Mouse (Mus musculus) kidney, embryonic 14.5 days (tissue): ENCODE data around the gene Gpr35. TPM values are rescaled to one million over a fixed set of nuclear protein-coding genes. Genes with fewer than 3 reads are reported as not detected.

ENCODE experiments used
- ATAC-seq: fragments of 200-750 bp; cut with Nextera tagmentation; 2 replicates; pipeline ENCODE4 v1.8.0; 2017; ENCODE audit warnings: moderate number of reproducible peaks, mild to moderate bottlenecking, moderate TSS enrichment, moderate library complexity; ENCODE audit not compliant: low FRiP score, low TSS enrichment
- H3K27ac ChIP-seq: fragments of 300-500 bp; sonication (generic); 2 replicates; pipeline ENCODE4 v1.5.1; 2014; ENCODE audit warnings: low read depth, mild to moderate bottlenecking, low read length, moderate library complexity, mixed read lengths
- H3K27me3 ChIP-seq: fragments of 300-500 bp; sonication (generic); 2 replicates; pipeline ENCODE4 v1.6.1; 2014; ENCODE audit warnings: mild to moderate bottlenecking, low read length; ENCODE audit not compliant: control insufficient read depth, insufficient read depth
- H3K36me3 ChIP-seq: fragments of 300-500 bp; sonication (generic); 2 replicates; pipeline ENCODE4 v1.6.1; 2014; ENCODE audit warnings: low read length, mixed read lengths; ENCODE audit not compliant: control insufficient read depth, insufficient read depth
- H3K4me1 ChIP-seq: fragments of 300-500 bp; sonication (generic); 2 replicates; pipeline ENCODE4 v1.6.1; 2014; ENCODE audit warnings: low read length, mixed read lengths; ENCODE audit not compliant: control insufficient read depth, insufficient read depth
- H3K4me2 ChIP-seq: fragments of 300-500 bp; sonication (generic); replicated peaks from 2 replicates; pipeline ENCODE4 v1.6.1; 2014; ENCODE audit warnings: low read depth, mild to moderate bottlenecking, low read length
- H3K4me3 ChIP-seq: fragments of 300-500 bp; sonication (generic); 2 replicates; pipeline ENCODE4 v1.5.1; 2014; ENCODE audit warnings: mild to moderate bottlenecking, low read length
- H3K9ac ChIP-seq: fragments of 300-500 bp; sonication (generic); 2 replicates; pipeline ENCODE4 v1.6.1; 2014; ENCODE audit warnings: low read depth, mild to moderate bottlenecking, low read length, moderate library complexity
- H3K9me3 ChIP-seq: fragments of 300-500 bp; sonication (generic); 2 replicates; pipeline ENCODE4 v1.6.1; 2016; ENCODE audit warnings: low read length; ENCODE audit not compliant: control insufficient read depth
- WGBS: fragments of 180-500 bp; shearing (Covaris S2); extraction: QIAGEN DNeasy Blood & Tissue Kit; methylation state at CpG from one replicate; pipeline ENCODE4 v1.1.7; 2014; 5-methylcytosine and 5-hydroxymethylcytosine counted together
- polyA plus RNA-seq: library from polyadenylated mRNA; unstranded; fragments of >200 nt; fragmentation: Nextera tagmentation; extraction: Ambion mirVana; gene quantifications from 2 replicates; pipeline ENCODE4 v1.2.1, GENCODE M21; 2014

Gene Gpr35
- polyA plus RNA-seq, 1 experiment from 2014 or later = 0.45 TPM

GRCm38 (mm10) chr1:93014460-93014859 is 63.8 kb downstream of the Gpr35 start:
- Histone ChIP-seq H3K36me3 (no peaks in the 10 kb centered on the region), H3K9ac (no peak overlapping the region), H3K4me3 (no peak overlapping the region), H3K27me3 (no peaks in the 10 kb centered on the region), H3K4me1 (no peaks in the 10 kb centered on the region), H3K9me3 (no peaks in the 10 kb centered on the region), H3K27ac (no peak overlapping the region), H3K4me2 (no peak overlapping the region)
- peak; percentile 47; the same call in 1 of the 2 replicates for ATAC-seq

- WGBS = 53% methylated on average over 2 of the region's 2 CpGs
- Histone ChIP-seq H3K4me1 (no peaks in the 10 kb centered on the region), H3K36me3 (no peaks in the 10 kb centered on the region), H3K9ac (no peak overlapping the region), H3K4me2 (no peak overlapping the region), H3K27me3 (no peaks in the 10 kb centered on the region), H3K9me3 (no peaks in the 10 kb centered on the region), H3K27ac (no peak overlapping the region), H3K4me3 (no peak overlapping the region)
- ATAC-seq = no peak
Observed at GRCm38 (mm10) chr1:93015136-93015535, 64.5 kb downstream of the Gpr35 start.

GRCm38 (mm10) chr1:93018716-93019115 is 68.1 kb downstream of the Gpr35 start:
- no peak for ATAC-seq
- 82% methylated on average over 10 of the region's 10 CpGs for WGBS

GRCm38 (mm10) chr1:93020602-93021001 is 69.9 kb downstream of the Gpr35 start:
- Histone ChIP-seq H3K27ac (no peak overlapping the region), H3K27me3 (no peaks in the 10 kb centered on the region), H3K4me3 (no peak overlapping the region), H3K9me3 (no peaks in the 10 kb centered on the region), H3K36me3 (no peaks in the 10 kb centered on the region), H3K4me2 (no peak overlapping the region), H3K4me1 (no peaks in the 10 kb centered on the region), H3K9ac (no peak overlapping the region)
- 69% methylated on average over 4 of the region's 4 CpGs for WGBS
- no peak for ATAC-seq

More at GRCm38 (mm10) chr1:93018716-93019115, 68.1 kb downstream of the Gpr35 start:
- H3K4me2 ChIP-seq = no peak overlapping the region
- no peaks in the 10 kb centered on the region for H3K27me3 ChIP-seq
- H3K4me1 ChIP-seq = no peaks in the 10 kb centered on the region
- H3K9ac ChIP-seq = no peak overlapping the region
- H3K4me3 ChIP-seq = no peak overlapping the region
- no peaks in the 10 kb centered on the region for H3K9me3 ChIP-seq
- no peaks in the 10 kb centered on the region for H3K36me3 ChIP-seq
- H3K27ac ChIP-seq = no peak overlapping the region

GRCm38 (mm10) chr1:93026600-93026999 is 75.9 kb downstream of the Gpr35 start:
- no peaks in the 10 kb centered on the region for H3K27me3 ChIP-seq
- no peaks in the 10 kb centered on the region for H3K36me3 ChIP-seq
- ATAC-seq = no peak
- no peaks in the 10 kb centered on the region for H3K4me1 ChIP-seq
- H3K9me3 ChIP-seq = no peaks in the 10 kb centered on the region
- H3K9ac ChIP-seq = no peak overlapping the region
- 87% methylated on average over 8 of the region's 8 CpGs for WGBS
- H3K4me3 ChIP-seq = no peak overlapping the region
- H3K4me2 ChIP-seq = no peak overlapping the region
- no peak overlapping the region for H3K27ac ChIP-seq

GRCm38 (mm10) chr1:93029387-93029786 is 78.7 kb downstream of the Gpr35 start:
- H3K27me3 ChIP-seq = no peaks in the 10 kb centered on the region
- no peak overlapping the region for H3K27ac ChIP-seq
- 95% methylated on average over 10 of the region's 10 CpGs for WGBS
- H3K36me3 ChIP-seq = no peaks in the 10 kb centered on the region
- H3K9ac ChIP-seq = no peak overlapping the region
- no peak for ATAC-seq
- H3K4me3 ChIP-seq = no peak overlapping the region
- H3K9me3 ChIP-seq = no peaks in the 10 kb centered on the region
- H3K4me1 ChIP-seq = no peaks in the 10 kb centered on the region
- no peak overlapping the region for H3K4me2 ChIP-seq

GRCm38 (mm10) chr1:93030060-93030459 is 79.4 kb downstream of the Gpr35 start:
- no peak for ATAC-seq
- no peak overlapping the region for H3K4me3 ChIP-seq
- H3K36me3 ChIP-seq = no peaks in the 10 kb centered on the region
- H3K4me1 ChIP-seq = no peaks in the 10 kb centered on the region
- H3K9me3 ChIP-seq = no peaks in the 10 kb centered on the region
- WGBS = 65% methylated on average over 2 of the region's 2 CpGs
- no peak overlapping the region for H3K9ac ChIP-seq
- no peaks in the 10 kb centered on the region for H3K27me3 ChIP-seq
- no peak overlapping the region for H3K27ac ChIP-seq
- no peak overlapping the region for H3K4me2 ChIP-seq

GRCm38 (mm10) chr1:93031199-93031598 is 80.5 kb downstream of the Gpr35 start:
- WGBS = 91% methylated on average over 3 of the region's 3 CpGs
- ATAC-seq = no peak
- Histone ChIP-seq H3K4me3 (no peak overlapping the region), H3K4me2 (no peak overlapping the region), H3K27me3 (no peaks in the 10 kb centered on the region), H3K9me3 (no peaks in the 10 kb centered on the region), H3K27ac (no peak overlapping the region), H3K4me1 (no peaks in the 10 kb centered on the region), H3K9ac (no peak overlapping the region), H3K36me3 (no peaks in the 10 kb centered on the region)

GRCm38 (mm10) chr1:93033989-93034388 is 83.3 kb downstream of the Gpr35 start:
- no peaks in the 10 kb centered on the region for H3K36me3 ChIP-seq
- no peak overlapping the region for H3K9ac ChIP-seq
- WGBS = 43% methylated on average over 8 of the region's 8 CpGs
- no peak overlapping the region for H3K27ac ChIP-seq
- H3K27me3 ChIP-seq = no peaks in the 10 kb centered on the region
- H3K4me1 ChIP-seq = no peaks in the 10 kb centered on the region
- no peak overlapping the region for H3K4me2 ChIP-seq
- peaks cover 2% of the 10 kb centered on the region; the same call in 1 of the 2 replicates for H3K9me3 ChIP-seq
- no peak overlapping the region for H3K4me3 ChIP-seq
- ATAC-seq = no peak
